Mouse (Mus musculus): ENCODE measurements around the gene Mrvi1. TPM values are rescaled to one million over a fixed set of nuclear protein-coding genes. Genes with fewer than 3 reads are reported as not detected.
A peak's percentile ranks its signal among the peaks of the same experiment; 100 is the strongest.

Mrvi1 gene
- total RNA-seq, 2 experiments from 2014 or later = 6.0 to 6.5 TPM

GRCm38 (mm10) chr7:110851541-110852203 lies 130.6 kb downstream of the Mrvi1 start:
- intact Hi-C loops (cut with DNase I) = no loop called here

GRCm38 (mm10) chr7:110848371-110848770 lies 133.9 kb downstream of the Mrvi1 start:
- no peak for DNase-seq

More at GRCm38 (mm10) chr7:110851541-110852203, 130.6 kb downstream of the Mrvi1 start:
- DNase-seq = no peak

GRCm38 (mm10) chr7:110847321-110847720 lies 134.9 kb downstream of the Mrvi1 start:
- DNase-seq = no peak
- intact Hi-C loops (cut with DNase I) = no loop called here

More at GRCm38 (mm10) chr7:110848371-110848770, 133.9 kb downstream of the Mrvi1 start:
- intact Hi-C loops (cut with DNase I) = no loop called here

- intact Hi-C loops (cut with DNase I) = no loop called here
Measured at GRCm38 (mm10) chr7:110843916-110844874, 138.1 kb downstream of the Mrvi1 start, which contains the start of gene Rnf141. Rnf141 (minus strand) TSS chr7:110844457.

GRCm38 (mm10) chr7:110840332-110840731 lies 141.9 kb downstream of the Mrvi1 start:
- intact Hi-C loops (cut with DNase I) = no loop called here
- DNase-seq = no peak

More at GRCm38 (mm10) chr7:110843916-110844874, 138.1 kb downstream of the Mrvi1 start, which contains the start of gene Rnf141:
- DNase-seq = peak; percentile 84 to 87

- intact Hi-C loops (cut with DNase I) = no loop called here
- DNase-seq = no peak
Measured at GRCm38 (mm10) chr7:110834522-110834921, 147.7 kb downstream of the Mrvi1 start.

GRCm38 (mm10) chr7:110834018-110834417 lies 148.2 kb downstream of the Mrvi1 start:
- DNase-seq = no peak
- intact Hi-C loops (cut with DNase I) = no loop called here

- DNase-seq = no peak
- intact Hi-C loops (cut with DNase I) = no loop called here
Measured at GRCm38 (mm10) chr7:110833024-110833423, 149.2 kb downstream of the Mrvi1 start.

- intact Hi-C loops (cut with DNase I) = no loop called here
- no peak for DNase-seq
Measured at GRCm38 (mm10) chr7:110823995-110824953, 158.0 kb downstream of the Mrvi1 start.

- intact Hi-C loops (cut with DNase I) = no loop called here
- DNase-seq = no peak
Measured at GRCm38 (mm10) chr7:110823593-110823992, 158.7 kb downstream of the Mrvi1 start.

GRCm38 (mm10) chr7:110823076-110823475 lies 159.2 kb downstream of the Mrvi1 start:
- intact Hi-C loops (cut with DNase I) = no loop called here
- no peak for DNase-seq

- DNase-seq = no peak
- intact Hi-C loops (cut with DNase I) = no loop called here
Measured at GRCm38 (mm10) chr7:110822055-110822454, 160.2 kb downstream of the Mrvi1 start.

- peak in 1 of 2 experiments; percentile 58 for DNase-seq
- intact Hi-C loops (cut with DNase I) = no loop called here
Measured at GRCm38 (mm10) chr7:110821653-110822052, 160.6 kb downstream of the Mrvi1 start.

- intact Hi-C loops (cut with DNase I) = no loop called here
- no peak for DNase-seq
Measured at GRCm38 (mm10) chr7:110821068-110821467, 161.2 kb downstream of the Mrvi1 start.

- DNase-seq = no peak
- intact Hi-C loops (cut with DNase I) = loop anchor here (5.0 kb wide), 2 partner anchors 108 to 128 kb away; no protein-coding TSS in a partner anchor
Measured at GRCm38 (mm10) chr7:110818787-110819350, 163.4 kb downstream of the Mrvi1 start.

Other genes with a start within 250 kb of the Mrvi1 start
- gene Ampd3, start 214.3 kb downstream of the Mrvi1 start, total RNA-seq (2021) = 1 to 10 TPM; 6.0 to 9.8 TPM
- 10 to 100 TPM; 17.6 to 20.4 TPM for gene Rnf141, start 138.0 kb downstream of the Mrvi1 start, total RNA-seq (2021)
- 1 to 10 TPM; 4.5 to 8.0 TPM for gene Lyve1, start 119.2 kb downstream of the Mrvi1 start, total RNA-seq (2021)
- gene Ctr9, start 46.5 kb upstream of the Mrvi1 start, total RNA-seq (2021) = 10 to 100 TPM; 12.6 to 12.9 TPM
- 100 to 1,000 TPM; 625 to 714 TPM for gene Eif4g2, start 100.6 kb upstream of the Mrvi1 start, total RNA-seq (2021)